Mouse (Mus musculus) thymus, postnatal 25 days (tissue): ENCODE results near the gene Gna11.

Experiments
- DNase-seq: peaks from one replicate; pipeline ENCODE4 v3.0.0; 2022

Gene Gna11

DNA sequence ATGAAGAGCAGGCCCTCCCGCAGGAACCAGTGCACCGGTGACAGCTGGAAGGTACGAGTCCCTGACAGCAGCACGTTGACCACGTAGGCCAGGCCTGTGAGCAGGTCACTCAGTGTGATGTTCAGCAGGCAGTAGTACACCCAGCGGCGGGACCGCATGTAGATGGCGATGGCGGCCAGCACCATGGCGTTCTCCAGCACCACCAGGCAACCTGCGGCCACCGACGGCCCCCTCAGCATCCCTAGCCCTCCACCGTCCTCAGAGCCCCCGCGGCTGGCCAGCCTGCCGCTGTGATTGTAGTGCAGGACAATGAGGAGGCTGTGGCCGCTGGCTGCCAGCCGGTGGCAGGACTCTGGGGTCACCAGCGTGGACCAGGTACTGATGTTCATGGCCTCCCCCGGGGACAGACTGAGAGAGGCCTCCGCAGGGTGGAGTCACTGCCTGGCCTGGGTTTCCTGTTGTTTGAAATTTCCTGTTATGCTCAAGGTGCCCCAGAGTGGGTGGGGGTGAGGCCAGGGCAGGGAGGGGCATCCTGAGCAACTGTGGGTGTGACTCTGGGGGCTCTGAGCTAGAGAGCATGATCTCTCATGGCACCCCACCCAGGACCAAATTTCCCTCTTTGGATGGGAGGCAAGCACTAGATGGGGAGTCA lies 45.6 kb downstream of the Gna11 start:
- peak; percentile 85 for DNase-seq

DNA sequence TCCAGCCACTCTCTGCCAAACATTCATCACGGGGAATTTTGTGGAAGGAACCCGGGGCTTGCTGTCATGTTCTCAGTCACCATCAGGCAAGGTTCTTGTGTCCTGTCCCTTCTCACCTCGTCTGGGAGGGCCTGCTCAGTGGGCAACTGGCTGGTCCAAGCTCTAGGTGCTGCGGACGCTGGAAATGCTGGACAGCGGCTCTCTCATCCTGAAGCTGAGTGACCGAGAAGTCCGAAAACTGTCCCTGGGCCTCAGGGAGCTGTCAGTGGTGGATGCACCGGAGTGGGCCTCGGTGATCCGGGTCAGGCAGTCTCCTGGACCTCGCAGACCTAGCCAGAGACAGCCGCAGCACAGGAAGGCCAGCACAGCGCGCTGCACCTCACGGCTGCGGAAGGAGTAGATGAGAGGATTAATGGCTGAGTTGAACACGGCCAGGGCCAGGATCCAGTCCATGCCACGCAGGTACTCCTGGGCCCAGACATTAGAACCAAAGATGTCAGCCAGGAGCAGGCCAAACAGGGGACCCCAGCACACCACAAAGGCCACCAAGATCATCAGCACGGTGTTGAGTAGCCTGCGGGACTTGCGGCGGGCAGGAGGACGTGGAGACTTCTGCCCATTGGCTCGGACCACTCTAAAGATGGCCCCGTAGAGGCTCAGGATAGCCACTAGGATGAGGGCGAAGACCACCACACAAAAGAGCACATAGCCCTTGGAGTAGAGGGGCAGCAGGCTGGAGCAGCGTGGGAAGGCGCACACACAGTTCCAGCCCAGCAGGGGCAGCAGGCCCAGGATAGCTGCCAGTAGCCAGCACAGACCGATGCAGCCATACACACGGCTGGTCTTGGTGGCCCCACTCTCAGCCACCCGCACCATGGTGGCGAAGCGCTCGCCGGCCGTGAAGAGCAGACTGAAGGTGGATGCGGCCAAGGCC lies 46.4 kb downstream of the Gna11 start:
- DNase-seq, result peak; percentile 39

DNA sequence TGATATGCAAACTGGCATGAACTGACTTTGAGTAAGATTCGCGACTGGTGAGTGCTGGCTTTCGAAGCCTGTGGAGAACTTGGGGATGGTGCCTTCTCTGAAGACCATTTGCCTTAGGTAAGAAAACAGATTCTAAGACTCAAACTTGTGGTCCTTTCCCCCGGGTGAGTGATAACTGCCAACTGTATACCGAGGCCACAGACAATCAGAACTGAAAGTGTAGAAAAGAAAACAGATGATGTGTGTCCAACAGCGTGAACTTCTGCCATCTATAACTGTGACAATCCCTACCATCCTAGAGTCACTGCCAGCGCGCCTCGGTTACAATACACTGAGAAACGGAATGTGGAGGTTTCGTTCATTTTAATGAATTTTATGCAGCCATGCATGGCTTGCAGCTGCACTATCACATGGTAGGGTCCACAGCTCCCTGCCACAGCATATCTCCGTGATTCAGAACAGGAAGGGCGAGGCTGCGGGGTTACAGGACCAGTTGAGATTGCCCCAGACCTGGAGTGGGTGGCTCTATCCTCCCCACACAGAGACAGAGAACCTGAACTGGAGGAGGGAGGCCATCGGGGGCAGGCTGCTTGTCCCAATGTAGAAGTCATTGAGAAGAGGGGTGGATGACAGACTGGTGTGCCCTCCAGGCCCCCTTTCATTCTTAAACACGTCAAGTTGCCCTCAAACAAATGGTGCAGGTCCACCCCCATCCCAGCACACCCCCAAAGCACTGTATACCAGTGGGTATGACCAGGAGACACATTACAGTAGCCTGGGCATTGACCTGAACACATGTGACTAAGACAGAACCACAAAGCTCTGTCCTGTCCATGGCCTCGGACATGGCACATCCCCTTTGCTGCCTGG lies 47.4 kb downstream of the Gna11 start:
- DNase-seq, result peak; percentile 47

DNA sequence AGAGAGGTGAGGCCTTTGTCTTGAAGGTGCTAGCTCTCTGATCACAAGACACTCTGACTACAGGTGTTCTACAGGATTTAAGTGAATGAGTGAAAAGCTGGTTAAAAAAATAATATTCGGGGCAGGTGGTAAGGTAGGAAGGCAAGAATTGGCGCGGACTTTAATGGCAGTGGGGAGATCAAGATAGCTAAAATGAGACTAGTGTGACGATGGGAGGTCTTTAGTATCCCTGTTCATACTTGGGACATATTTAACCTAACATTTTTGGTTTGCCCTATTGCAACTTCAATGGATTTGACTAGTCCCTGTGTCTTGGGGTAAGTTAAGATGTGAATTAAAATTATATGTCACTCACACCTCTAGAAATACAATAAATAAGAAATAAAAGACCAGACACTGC lies 48.0 kb downstream of the Gna11 start:
- DNase-seq, result no peak

DNA sequence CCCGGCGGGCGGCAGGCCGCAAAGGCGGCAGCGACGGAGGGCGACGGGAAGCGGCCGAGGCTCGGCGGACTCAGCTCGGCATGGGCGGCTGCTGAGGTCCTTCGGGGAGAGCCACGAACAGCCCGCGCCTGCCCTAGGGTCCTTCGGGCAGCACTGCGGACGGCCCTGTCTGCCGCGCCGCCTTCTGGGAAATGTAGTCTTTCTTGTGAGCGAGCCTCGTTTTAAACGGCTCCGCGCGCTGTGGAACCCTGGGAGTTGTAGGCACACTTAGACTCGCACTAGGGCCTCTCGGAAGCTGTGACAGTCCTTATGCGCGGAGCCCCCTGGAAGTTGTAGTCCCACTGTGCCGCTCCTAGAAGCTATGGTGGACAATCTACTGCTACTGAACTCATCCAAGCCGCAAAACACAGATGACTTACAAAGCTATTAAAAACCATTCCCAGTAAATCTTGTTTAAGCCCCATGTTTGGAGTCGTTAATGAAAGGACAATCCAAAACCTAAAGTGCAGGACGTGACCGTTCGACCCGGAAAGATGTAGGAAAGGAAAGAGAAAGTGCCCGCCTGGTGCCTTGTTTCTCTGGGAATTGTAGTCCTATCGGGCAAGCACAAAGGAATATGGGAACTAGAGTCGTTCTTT lies 48.6 kb downstream of the Gna11 start, which contains the start of gene Ncln:
Ncln (minus strand) TSS at position 129 of the 638 bp plus-strand sequence.
- DNase-seq, result peak; percentile 98

DNA sequence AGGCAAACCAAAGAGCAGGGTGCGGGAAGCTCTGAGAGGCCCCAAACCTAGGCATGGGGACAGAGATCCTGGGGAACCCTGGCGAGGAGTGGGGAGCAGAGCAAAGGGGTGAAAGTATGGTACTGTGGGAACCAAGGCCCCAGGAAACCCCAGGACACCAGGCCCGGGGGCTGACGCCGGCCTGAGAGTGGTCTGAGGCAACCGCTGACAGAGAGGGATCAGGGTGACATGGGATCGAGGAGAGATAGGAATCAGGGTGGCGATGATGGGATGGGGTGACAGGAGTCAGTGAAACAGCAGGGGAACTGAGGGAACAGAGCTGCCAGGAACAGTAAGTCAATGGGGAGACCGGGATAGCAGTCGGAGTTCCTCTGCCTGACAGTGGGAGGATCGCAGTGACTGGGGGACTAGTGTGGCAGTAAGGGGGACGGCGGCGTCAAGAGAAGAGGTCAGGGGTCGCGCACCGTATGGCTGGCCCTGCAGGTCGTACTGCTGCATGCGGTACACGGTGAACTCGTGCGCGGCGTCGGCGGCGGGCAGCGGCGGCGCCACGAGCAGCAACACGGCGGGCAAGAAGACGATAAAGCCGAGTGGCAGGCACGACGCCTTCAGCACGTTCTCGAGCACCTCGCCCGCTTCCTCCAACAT lies 49.2 kb downstream of the Gna11 start:
- DNase-seq, result no peak

DNA sequence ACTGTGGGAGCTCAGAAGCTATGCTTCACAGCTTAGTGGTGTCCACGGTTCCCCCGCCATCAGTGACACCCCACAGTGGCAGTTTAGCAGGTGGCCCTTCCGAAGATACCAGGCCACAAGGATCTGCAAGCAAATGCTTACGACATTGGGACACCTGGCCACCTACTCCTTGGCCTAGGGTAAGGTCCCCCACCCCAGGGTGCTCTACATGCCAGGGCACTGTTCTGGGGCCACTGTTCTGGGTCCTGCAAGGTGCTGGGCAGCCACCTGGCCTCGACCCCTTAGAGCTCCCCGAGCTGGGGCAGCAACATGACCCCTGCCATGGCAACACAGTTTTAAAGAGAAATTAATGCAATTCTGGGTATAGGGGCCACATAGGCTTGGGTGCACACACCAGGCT lies 49.8 kb downstream of the Gna11 start:
- DNase-seq, result no peak

DNA sequence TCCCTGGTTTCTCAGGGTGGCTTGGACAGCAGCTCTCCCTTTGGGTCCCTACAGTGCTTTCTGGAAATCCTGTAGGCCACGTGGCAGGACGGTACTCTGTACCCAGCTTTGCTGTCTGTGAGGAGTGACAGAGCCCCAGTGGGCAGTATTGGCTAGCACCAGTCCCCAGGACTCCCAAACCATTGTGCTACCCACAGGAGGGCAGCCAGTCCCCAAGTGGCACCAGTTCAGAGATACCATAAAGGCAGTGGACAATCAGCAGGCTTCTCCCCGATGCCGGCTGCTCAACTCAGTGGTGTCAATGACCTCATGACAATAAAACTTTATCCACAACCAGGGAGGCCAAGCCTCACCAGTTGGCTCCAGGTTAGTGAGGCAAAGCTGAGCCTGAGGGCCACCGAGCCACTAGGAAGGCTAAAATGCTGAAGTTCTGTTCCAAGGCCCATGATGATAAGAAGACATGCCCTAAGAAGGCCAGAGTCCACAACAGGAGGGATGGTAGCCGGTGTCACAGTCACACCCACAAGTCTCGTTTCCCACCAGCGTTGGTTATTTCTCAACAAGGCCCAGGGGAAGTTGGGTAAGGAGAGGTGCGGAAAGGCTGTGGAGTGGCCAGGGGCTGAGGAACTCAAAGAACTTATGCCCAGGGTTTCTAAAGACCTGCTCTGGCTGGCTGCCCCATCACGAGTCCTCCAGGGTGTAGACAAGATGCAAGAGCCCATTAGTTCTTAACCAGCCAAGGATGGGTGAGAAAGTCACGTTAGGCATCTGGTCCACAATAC lies 50.5 kb downstream of the Gna11 start:
- no peak for DNase-seq

DNA sequence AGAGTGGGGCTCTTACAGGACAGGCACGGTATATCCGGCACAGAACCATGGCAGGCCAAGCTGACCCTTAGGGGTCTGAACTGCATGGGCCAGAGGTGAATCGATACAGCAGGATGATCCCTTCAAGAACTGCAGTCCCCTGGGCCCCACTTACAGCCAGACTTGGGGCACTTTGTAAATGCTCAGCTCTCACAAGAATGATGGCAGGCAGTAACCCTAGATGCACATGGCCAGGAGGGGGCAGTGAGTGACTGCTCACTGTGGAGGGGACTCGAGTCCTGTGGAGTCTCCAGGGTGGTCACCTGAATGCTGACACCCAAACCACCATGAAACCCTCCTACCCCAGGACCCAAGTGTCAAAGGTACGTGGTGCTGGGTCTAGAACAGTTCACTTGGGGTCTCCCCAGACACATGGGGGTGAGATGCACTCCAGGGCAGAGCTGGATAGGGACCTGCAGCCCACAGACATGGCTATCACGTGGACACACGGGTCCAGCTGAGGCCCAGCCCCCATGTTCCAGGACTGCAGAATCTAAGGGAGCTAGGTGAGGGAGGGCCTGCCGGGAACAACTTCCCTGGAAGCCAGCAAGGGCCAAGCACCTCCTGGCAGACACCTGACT lies 51.3 kb downstream of the Gna11 start:
- peak; percentile 46 for DNase-seq

DNA sequence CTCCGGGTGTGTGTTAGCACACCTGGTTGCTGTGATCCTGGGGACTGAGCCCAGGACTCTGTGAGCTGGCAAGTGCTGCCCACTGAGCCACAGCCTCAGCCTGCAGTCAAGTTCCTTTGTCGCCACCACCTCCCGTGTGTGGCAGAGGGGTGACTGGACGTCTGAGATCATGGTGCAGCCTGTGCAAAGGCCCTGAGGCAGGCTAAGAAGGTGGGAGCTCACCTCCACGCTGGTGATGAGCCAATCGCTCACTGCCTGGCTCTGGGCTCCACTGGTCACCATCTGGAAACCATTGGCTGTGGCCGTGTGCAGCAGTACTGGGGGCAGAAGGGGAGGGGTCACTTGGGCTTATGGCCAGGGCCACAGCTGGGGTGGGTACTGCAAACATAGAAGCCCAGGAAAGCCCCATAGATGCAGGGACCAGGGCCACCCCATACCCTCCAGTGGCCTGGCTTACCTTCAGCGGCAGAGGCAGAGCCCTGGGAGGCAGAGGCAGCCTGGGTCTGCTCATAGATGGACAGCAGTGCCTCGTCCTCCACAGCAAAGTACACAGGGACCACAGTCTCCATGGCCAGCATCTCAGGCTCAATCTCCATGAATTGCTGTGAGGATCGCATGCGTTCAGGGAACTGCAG lies 52.3 kb downstream of the Gna11 start:
- DNase-seq, result no peak

DNA sequence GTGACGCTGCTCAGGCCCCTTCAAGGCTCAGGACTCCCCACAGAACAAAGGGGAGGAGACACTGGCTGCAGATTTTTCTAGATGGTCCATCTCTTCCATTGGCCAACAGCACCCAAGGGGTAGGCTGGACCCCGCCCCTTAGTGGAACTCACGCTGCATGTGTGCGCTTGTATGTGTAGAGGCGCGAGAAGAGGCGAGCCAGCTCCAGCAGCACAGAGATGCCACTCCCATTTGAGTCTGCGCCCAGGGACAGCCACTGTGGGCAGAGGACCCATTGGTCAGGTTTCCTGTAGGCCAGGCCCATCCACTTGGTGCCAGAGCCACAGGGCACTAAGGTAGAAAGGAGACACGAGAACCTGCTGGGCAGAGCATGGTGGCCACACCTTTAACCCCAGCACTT lies 54.0 kb downstream of the Gna11 start:
- no peak for DNase-seq

DNA sequence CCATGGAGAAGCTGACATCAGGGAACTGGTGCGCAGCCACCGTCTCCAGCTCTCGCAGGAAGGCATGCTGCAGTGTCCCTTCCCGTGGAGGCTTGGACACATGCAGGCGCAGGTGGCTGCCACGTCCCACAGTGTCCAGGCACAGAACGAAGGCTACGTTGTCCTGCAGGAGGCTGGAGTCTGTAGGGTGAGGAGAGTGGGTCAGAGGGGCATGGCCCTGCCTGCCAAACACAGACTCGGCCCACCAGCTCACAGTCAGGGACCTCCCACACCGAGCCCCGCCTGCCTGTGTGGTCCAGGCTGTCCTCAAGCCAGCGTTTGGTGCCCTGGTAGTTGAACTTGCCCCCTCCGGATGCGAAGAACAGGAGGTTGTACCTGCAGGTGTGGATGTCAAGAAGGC lies 55.0 kb downstream of the Gna11 start:
- no peak for DNase-seq

DNA sequence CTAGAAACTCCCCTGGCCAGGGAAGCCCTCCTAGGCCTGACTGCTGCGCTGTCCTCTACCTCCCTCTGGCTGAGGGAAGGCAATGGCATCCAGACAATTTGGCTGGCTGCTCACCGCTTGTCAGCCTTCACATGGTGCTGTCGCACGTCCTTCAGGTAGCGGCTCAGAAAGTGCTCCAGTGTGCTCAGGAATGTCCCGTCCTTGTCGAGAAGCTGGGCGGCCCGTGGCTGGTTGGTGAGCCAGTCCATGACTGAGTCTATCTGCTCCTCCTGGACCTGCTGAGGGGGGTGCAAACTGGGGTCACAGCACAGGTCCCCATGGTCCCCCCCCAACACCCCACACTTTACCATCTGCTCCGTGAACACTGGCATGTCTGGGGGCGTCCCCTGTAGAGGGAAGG lies 56.9 kb downstream of the Gna11 start:
- DNase-seq, result no peak

DNA sequence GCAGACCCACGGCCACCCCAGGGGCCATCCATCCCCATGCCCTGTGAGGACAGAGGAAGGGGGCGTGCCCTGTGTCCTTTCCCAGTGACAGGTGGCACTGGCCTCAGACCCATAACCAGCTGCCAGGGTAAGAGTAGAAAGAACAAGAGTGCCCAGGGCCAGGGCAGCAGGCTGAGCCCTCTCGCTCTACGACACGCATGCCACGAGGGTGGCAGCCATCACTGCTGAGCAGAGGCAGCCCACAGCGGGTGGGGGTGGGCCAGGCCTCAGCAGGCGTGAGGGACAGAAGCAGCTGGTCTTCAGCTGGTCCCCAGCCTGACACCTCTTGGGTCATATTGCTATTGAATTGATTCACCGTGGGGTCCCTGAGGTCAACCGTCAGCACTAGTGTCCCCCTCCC lies 58.5 kb downstream of the Gna11 start:
- DNase-seq, result no peak

DNA sequence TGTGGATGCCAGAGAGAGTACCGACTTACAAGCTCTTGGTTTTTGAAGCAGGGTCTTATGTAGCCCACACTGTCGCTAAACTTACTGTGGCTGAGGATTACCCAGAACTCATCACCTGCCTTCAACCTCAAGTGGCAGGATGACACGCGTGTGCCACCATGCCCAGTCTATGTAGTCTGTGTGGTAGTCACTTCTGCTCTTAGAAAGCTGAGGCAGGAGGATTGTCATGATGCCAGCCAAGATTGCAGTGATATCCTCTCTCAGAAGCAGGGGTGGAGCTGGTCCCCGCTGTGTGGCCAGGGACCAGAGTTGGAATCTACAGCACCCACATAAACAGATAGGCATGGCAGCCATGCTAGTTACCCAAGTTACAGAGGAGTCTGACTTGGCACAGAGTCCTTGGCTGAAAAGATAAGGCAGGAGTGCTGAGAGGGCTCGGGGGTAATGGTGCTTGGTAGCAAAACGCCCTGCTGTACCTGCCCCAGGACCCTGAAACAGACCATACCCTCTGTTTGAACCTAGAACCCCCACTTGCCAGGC lies 59.4 kb downstream of the Gna11 start:
- DNase-seq, result no peak

DNA sequence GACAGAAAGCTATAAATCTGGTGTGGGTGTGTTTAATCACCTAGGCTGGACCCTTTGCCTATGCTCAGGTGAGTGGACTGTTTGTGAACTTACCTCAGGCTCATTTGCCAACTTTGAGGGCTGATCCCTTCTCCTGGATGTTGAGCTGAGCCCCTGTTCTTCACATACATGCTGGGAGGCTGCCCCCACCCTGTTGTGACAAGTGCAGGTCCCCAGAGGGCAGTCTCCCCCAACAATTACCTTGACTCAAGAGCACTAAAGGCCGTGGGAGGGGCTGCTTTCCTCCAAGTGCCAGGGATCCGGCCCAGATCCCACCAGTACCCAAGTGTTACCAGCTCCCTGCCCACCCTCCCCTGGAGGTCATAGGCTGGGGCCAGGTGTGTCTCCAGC lies 59.9 kb downstream of the Gna11 start:
- DNase-seq, result peak; percentile 49

DNA sequence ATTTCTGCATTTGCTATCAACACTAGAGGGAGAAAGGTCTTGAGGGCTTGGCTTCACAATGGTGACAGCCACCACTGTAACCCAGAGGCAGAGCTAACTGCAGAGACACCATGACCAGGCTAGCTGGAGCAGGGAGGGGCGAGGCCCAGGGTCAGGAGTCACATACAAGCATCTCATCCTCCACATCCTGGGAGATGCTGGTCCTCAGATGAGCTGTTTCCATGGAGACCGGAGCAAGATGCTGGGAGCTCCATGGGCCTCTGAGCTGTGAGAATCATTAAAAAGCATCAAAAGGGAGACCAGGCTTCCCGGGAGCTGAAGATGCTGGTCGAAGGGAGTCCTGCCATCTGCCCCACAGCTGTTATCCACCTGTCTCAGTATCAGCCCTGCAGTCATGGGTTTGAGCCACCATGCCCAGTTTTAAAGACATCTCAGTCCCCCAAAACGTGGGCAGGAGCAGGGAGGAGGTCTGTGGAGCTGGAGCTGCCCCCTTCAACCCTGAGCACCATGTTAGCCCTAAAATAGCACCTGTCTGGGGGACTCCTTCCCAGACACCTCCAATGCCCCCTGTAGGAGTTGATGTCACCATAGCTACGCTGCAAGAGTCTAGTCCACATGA lies 60.4 kb downstream of the Gna11 start:
- no peak for DNase-seq

DNA sequence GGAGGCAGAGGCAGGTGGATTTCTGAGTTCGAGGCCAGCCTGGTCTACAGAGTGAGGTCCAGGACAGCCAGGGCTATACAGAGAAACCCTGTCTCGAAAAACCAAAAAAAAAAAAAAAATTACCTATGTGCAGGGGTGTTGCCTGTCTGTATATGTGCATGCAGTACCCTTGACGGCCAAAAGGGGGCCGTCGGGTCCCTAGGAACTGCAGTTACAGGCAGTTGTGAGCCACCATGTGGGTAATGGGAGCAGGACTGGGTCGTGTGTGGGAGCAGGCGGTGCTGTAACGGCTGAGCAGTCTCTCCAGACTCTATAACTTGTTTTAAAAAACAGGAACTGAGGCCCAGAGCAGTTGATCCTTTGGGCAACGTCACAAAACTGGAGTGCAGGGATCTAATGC lies 61.0 kb downstream of the Gna11 start:
- peak; percentile 48 for DNase-seq

DNA sequence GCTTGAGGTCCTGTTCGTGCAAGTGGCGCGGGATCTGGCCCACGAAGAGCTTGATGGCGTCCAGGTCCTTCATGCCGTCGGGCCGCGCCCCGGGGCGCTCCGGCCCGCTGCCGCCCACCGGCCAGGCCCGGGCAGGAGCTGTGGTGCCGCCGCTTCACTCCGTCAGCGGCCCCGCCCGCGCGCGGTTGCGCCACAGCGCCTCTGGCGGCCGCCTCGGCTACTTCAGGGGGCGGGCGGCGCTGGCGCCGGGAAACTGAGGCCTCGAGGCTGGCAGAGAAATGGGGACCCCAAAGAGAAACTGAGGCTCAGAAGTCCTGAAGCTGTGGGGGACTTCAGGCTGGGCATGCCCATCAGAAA lies 62.5 kb downstream of the Gna11 start, which contains the start of gene Celf5:
Celf5 (minus strand) TSS at position 177 of the 357 bp plus-strand sequence.
- DNase-seq, result peak; percentile 71
